Mouse (Mus musculus): ENCODE measurements around the gene Ythdf1.

Ythdf1 gene

GRCm38 (mm10) chr2:180879365-180880067 lies 41.2 kb downstream of the Ythdf1 start:
- DNase-seq (ENCODE audit: low read depth), result no peak

DNA sequence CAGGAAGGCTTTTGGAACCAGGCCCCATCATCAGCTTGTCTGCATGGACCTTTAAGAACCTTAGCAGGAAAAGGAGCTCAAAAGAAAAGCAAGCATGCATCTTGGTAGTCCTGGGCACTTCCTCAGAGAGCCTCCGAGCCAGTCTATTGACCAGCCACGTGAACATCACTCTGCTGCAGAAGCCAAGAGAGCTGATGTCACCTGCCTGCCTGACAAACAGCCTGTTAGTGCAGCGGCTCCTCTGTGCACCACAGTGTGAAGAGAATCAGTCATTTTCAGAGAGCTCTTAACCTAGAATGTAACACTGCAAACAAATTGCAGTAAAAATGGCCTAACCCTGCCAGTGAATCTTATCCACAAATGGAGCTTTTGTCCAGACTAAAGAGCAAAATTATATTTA lies 50.7 kb downstream of the Ythdf1 start:
- DNase-seq (ENCODE audit: low read depth), result no peak

GRCm38 (mm10) chr2:180861561-180861960 lies 59.2 kb downstream of the Ythdf1 start:
- DNase-seq (ENCODE audit: low read depth), result no peak

- DNase-seq (ENCODE audit: low read depth), result no peak
These were observed 63.6 kb downstream of the Ythdf1 start for GRCm38 (mm10) chr2:180857121-180857520.

DNA sequence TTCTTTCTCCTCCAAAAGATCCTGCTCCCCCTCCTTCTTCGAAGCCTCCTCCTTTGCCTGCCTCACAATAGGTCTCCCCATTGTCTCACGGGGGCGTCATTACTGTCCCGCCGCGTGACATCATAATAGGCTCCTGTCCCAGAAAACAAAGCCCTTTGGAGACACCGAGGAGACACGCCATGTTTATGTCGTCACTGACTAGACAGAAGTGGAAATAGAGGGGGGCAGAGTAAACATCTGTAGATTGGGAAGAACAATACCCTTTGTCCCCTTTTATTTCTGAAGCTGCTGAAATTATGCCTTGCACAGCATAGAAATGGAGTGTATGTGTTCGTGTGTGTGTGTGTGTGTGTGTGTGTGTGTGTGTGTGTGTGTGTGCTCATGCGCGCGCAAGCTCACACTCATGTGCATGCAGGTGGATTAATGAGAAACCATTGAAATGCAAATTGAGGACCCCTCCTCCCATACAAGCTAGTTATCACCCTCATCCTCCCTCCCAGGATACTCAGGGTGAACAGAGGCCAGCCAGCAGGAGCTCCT lies 65.7 kb downstream of the Ythdf1 start:
- no peak for DNase-seq (ENCODE audit: low read depth)

Measured in naive thymus-derived CD4-positive, alpha-beta T cell, adult 2 months (primary cell).